Mouse (Mus musculus) right cerebral cortex, adult 2 months (tissue): ENCODE data around the gene Ppp2r3c.
"Not testable (repeated sequence)": the region's sequence is repeated elsewhere in the genome, so short reads cannot be mapped to it uniquely, and the experiment has no call there.

Experiments
- DNase-seq, 2 experiments: peaks; one replicate each; pipeline ENCODE4 v3.0.0; 2021 to 2022; ENCODE audit warnings: low spot score in 2 of 2

Gene Ppp2r3c

GRCm38 (mm10) chr12:55277583-55277982, 25.2 kb downstream of the Ppp2r3c start:
- not testable (repeated sequence) for DNase-seq

- DNase-seq: no peak
Observed at GRCm38 (mm10) chr12:55272243-55272642, 30.6 kb downstream of the Ppp2r3c start.

GRCm38 (mm10) chr12:55263385-55263784, 39.4 kb downstream of the Ppp2r3c start:
- not testable (repeated sequence) for DNase-seq

- DNase-seq: not testable (repeated sequence)
Observed at GRCm38 (mm10) chr12:55261950-55262349, 40.8 kb downstream of the Ppp2r3c start.

GRCm38 (mm10) chr12:55242243-55242642, 60.6 kb downstream of the Ppp2r3c start:
- DNase-seq: not testable (repeated sequence)

GRCm38 (mm10) chr12:55230520-55230861, 72.3 kb downstream of the Ppp2r3c start:
- DNase-seq: not testable (repeated sequence)

- DNase-seq: not testable (repeated sequence)
Observed at GRCm38 (mm10) chr12:55229626-55230519, 72.9 kb downstream of the Ppp2r3c start, which contains the start of gene Srp54c. Gene Srp54c, plus strand, starts transcription at chr12:55230168.
